Mouse (Mus musculus): ENCODE data around the gene Arsb.

GRCm38 (mm10) chr13:93895430-93895829 is 124.0 kb downstream of the Arsb start:
- TF ChIP-seq CTCF (IDR thresholded peaks at IDR 0.05; ENCODE audit: low read depth, low read length) (no peak), POLR2A (IDR thresholded peaks at IDR 0.05; ENCODE audit: extremely low read depth, insufficient read depth, low read length) (no peak)
